Mouse (Mus musculus) testis, adult 2 months (tissue): Measurements from ENCODE around the gene Plppr2.

ENCODE experiments used
- CTCF ChIP-seq: fragments of 200-500 bp; IDR thresholded peaks from 2 replicates; pipeline ENCODE4 v1.5.1; 2012; ENCODE audit warnings: low read depth, mild to moderate bottlenecking, inconsistent platforms, low read length, moderate library complexity; ENCODE audit not compliant: control insufficient read depth, insufficient read depth, insufficient replicate concordance
- POLR2A ChIP-seq: fragments of 200-500 bp; IDR thresholded peaks from 2 replicates; pipeline ENCODE4 v1.6.1; 2012; ENCODE audit warnings: low read depth, mild to moderate bottlenecking, inconsistent platforms, low read length, moderate library complexity; ENCODE audit not compliant: control insufficient read depth

DNA sequence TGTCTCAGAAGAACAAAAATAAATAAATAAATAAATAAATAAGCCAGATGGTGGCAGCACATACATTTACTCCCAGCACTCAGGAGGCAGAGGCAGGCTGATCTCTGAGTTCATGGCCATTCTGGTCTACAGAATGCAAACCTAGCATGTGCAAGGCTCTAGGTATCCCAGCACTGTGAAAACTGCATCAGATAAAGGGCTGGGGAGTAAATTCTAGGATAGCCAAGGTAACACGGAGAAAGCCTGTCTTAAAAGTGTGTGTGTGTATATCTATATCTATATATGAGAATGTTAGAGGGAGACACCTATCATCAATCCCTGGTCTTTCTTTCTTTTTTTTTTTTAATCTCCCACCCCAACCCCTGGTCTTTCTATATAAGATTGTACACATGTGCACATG is 11.3 kb upstream of the Plppr2 start:
- TF ChIP-seq CTCF (no peak), POLR2A (no peak)
